Mouse (Mus musculus): ENCODE measurements around the gene Oca2.

The Oca2 gene

GRCm38 (mm10) chr7:56356658-56357342 lies 117.2 kb downstream of the Oca2 start:
- in situ Hi-C loops (cut with MboI; ENCODE audit: low pct_unique_long_range_greater_than_20kb in 1 of 2, low sequenced_read_pairs in 2 of 2, unreplicated experiment in 1 of 2), result no loop called here

DNA sequence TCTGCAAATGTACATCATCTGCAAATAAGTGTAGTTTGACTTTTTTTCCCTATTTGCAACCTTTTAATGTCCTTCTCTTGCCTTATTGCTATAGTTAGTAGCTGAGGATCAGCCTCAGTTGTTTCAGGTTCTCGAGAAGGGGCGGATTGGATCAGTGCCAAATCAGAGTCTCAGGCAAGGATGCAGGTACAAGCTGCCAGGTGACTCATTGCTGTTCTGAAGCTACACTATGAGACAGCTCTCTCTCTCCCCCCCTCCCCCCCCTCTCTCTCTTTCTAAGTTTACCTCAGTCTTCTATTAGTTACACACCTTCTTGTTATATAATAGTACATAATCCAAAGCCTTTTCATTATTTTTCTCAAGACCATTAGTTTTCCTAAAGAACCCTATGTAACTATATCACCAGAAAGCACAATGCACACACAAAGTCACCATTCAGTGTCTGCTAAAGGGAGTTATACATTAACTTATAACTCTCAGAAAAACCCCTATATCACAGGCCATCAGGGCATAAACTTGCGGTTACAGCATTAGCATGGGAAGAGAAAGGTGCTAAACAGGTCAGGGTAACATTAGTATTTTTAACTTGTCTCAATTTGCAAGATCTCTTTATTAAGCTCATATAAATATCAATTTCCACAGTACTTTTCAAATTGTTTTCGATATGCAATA lies 142.3 kb downstream of the Oca2 start:
- in situ Hi-C loops (cut with MboI; ENCODE audit: low pct_unique_long_range_greater_than_20kb in 1 of 2, low sequenced_read_pairs in 2 of 2, unreplicated experiment in 1 of 2), result no loop called here

DNA sequence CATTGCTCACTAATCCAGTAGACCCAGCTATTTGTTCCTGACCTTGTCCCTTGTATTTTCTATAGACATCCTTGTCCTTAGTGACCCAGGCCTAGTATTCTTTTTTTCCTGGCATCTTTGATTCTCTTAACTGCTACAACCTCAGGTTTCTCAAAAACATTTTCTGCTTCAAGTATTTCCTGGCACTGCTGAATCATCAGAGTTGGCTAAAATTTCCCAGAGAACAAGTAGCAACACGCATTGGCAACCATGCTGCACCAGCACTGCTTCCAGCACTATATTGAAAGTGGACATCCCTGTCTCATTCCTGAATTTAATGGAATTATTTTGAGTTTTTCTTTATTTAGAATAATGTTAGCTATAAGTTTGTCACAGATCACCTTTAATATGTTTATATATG lies 143.1 kb downstream of the Oca2 start:
- in situ Hi-C loops (cut with MboI; ENCODE audit: low pct_unique_long_range_greater_than_20kb in 1 of 2, low sequenced_read_pairs in 2 of 2, unreplicated experiment in 1 of 2), result no loop called here

DNA sequence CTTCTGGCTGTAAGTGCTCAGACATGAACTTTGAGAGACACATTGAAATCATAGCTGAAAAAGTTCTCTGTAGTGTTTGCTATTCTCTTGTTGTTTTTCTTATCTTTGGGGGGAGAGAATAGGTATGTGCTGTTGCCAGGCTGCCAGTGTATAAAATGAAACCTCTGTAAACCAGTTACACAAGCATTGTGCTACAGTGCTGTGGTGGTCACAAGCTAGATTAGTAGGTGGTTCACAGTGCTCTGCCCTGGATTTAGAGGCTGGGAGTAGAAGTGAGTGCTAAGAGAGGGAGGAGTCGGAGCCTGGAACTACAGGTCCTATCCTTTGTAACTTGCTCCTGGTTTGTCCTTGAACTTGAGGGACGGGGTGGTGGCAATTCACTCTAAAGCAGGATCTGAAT lies 148.7 kb downstream of the Oca2 start:
- in situ Hi-C loops (cut with MboI; ENCODE audit: low pct_unique_long_range_greater_than_20kb in 1 of 2, low sequenced_read_pairs in 2 of 2, unreplicated experiment in 1 of 2), result no loop called here

DNA sequence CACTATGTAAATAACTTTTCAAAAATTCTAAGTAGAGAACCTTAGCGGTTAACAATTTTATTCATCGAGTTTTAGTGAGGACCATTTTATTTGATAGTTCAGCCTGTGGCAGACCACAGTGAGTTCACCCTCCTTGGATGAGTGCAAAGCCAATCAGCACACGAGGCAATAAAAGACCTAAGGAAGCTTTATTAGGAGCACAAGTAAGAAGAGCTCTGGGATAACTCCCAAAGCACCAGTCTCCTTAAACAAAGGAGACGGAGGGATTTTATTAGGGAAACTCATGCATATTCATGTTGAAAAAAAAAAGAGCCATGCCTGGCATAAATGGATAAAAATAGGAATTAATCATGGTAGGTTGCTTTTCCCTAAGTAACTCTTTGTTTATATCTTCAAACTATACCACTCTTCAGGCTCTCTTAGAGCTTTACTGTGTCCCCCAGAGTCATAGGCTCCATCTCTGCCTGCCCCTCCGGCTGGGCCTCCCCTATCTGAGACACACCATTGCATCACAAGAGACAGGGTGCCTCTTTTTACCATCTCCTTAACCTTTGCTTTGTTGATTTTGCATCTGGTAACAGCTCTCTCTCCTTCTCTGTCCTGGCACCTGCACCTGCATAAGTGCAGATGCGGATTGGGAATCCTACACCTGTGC lies 178.7 kb downstream of the Oca2 start:
- in situ Hi-C loops (cut with MboI; ENCODE audit: low pct_unique_long_range_greater_than_20kb in 1 of 2, low sequenced_read_pairs in 2 of 2, unreplicated experiment in 1 of 2), result no loop called here

DNA sequence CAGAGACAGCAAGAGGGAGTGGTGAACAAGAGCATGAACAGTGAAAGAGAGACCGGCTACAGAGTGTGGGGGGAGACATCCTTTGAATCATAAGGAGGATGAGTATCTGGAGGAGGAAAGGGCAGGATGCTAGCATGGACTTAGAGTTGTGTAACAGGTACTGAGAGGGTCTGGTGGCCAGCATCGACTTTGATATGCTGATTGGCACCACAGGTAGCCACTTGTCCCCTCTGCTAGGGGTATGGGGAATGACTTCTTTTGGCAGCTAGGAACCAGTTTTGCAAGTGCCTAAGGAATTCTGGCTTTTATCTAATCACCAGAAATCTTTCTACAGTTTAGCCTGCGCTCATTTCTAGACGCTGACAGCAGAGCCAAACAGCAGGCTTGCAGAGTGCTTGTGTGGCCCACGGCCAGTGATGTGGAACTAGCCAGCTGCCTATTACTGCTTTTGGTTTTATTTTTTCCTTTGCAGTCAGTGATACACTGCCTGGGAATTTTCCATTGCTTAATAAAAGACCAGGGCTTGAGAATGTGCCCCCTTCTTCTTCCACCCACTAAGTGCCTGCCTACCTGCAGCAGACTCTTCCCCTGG lies 179.8 kb downstream of the Oca2 start:
- in situ Hi-C loops (cut with MboI; ENCODE audit: low pct_unique_long_range_greater_than_20kb in 1 of 2, low sequenced_read_pairs in 2 of 2, unreplicated experiment in 1 of 2), result no loop called here

GRCm38 (mm10) chr7:56421946-56422345 lies 182.4 kb downstream of the Oca2 start:
- in situ Hi-C loops (cut with MboI; ENCODE audit: low pct_unique_long_range_greater_than_20kb in 1 of 2, low sequenced_read_pairs in 2 of 2, unreplicated experiment in 1 of 2), result no loop called here

- in situ Hi-C loops (cut with MboI; ENCODE audit: low pct_unique_long_range_greater_than_20kb in 1 of 2, low sequenced_read_pairs in 2 of 2, unreplicated experiment in 1 of 2), result no loop called here
Observed at GRCm38 (mm10) chr7:56423548-56423947, 184.0 kb downstream of the Oca2 start.

- in situ Hi-C loops (cut with MboI; ENCODE audit: low pct_unique_long_range_greater_than_20kb in 1 of 2, low sequenced_read_pairs in 2 of 2, unreplicated experiment in 1 of 2), result no loop called here
Observed at GRCm38 (mm10) chr7:56460814-56461520, 221.4 kb downstream of the Oca2 start.

DNA sequence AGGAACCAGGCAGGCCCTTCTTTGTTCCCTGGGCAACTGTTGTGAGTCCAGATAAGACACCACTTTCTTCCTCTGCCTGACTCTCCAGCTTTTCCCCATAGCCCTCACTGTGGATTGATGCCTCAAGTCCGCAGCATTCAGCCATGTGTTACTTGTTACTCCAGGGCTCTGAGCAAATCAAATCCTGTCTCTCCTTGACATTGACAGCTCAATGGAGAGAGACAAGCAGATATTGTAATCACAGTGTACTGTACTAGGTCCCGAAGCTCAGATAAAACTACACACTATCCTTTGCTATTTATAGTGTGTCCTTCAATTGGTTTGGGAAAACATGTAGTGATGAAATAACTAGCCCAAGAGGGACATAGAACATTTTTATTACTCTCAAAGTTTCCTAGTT lies 258.7 kb downstream of the Oca2 start:
- in situ Hi-C loops (cut with MboI; ENCODE audit: low pct_unique_long_range_greater_than_20kb in 1 of 2, low sequenced_read_pairs in 2 of 2, unreplicated experiment in 1 of 2), result no loop called here

DNA sequence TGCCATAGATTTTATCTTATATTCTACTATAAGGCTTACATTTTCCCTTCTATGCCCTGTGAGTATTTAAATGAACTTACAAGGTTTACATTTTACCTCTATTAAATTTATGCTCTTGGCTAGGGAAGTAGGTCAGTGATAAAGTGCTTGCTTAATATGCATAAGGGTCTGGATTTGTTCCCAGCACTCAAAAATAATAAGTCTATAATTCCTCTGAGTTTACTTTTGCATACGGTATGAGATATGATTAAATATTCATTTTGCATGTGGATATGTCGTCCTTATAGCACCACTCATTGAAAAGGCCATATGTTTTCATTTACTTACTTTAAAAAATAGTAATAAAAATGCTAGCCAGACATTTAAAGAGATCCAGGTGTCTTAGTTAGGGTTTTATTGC lies 259.8 kb downstream of the Oca2 start:
- in situ Hi-C loops (cut with MboI; ENCODE audit: low pct_unique_long_range_greater_than_20kb in 1 of 2, low sequenced_read_pairs in 2 of 2, unreplicated experiment in 1 of 2), result no loop called here

- in situ Hi-C loops (cut with MboI; ENCODE audit: low pct_unique_long_range_greater_than_20kb in 1 of 2, low sequenced_read_pairs in 2 of 2, unreplicated experiment in 1 of 2), result no loop called here
Observed at GRCm38 (mm10) chr7:56499767-56500166, 260.2 kb downstream of the Oca2 start.

GRCm38 (mm10) chr7:56500438-56500837 lies 260.9 kb downstream of the Oca2 start:
- in situ Hi-C loops (cut with MboI; ENCODE audit: low pct_unique_long_range_greater_than_20kb in 1 of 2, low sequenced_read_pairs in 2 of 2, unreplicated experiment in 1 of 2), result no loop called here

DNA sequence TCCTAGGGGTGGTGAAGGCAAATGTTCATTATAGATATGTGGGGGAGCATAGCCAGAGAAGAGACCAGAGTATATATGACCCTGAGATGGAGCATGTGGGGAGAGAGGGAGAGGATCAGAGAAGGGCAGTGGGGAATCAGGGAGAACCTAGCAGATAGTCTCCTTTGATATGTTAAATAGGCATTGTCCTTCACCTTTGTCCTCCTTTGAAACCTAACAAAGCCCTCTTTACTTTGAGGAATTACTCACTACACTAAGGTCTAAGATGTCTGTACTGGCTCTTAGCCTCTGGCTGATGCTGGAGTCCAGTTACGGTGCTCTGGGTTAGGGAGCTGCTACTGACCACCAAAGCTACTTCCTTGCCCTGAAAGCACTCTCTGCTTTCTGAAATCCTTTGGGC lies 279.0 kb downstream of the Oca2 start:
- in situ Hi-C loops (cut with MboI; ENCODE audit: low pct_unique_long_range_greater_than_20kb in 1 of 2, low sequenced_read_pairs in 2 of 2, unreplicated experiment in 1 of 2), result no loop called here

- in situ Hi-C loops (cut with MboI; ENCODE audit: low pct_unique_long_range_greater_than_20kb in 1 of 2, low sequenced_read_pairs in 2 of 2, unreplicated experiment in 1 of 2), result no loop called here
Observed at GRCm38 (mm10) chr7:56519741-56520140, 280.2 kb downstream of the Oca2 start.

GRCm38 (mm10) chr7:56534856-56535255 lies 295.3 kb downstream of the Oca2 start:
- in situ Hi-C loops (cut with MboI; ENCODE audit: low pct_unique_long_range_greater_than_20kb in 1 of 2, low sequenced_read_pairs in 2 of 2, unreplicated experiment in 1 of 2), result no loop called here

GRCm38 (mm10) chr7:56549226-56549625 lies 309.7 kb downstream of the Oca2 start:
- in situ Hi-C loops (cut with MboI; ENCODE audit: low pct_unique_long_range_greater_than_20kb in 1 of 2, low sequenced_read_pairs in 2 of 2, unreplicated experiment in 1 of 2), result no loop called here

- in situ Hi-C loops (cut with MboI; ENCODE audit: low pct_unique_long_range_greater_than_20kb in 1 of 2, low sequenced_read_pairs in 2 of 2, unreplicated experiment in 1 of 2), result no loop called here
Observed at GRCm38 (mm10) chr7:56551804-56552203, 312.2 kb downstream of the Oca2 start.
